Mouse (Mus musculus) testis, adult 2 months (tissue): ENCODE results near the gene Olfr1065. TPM values are rescaled to one million over a fixed set of nuclear protein-coding genes. Genes with fewer than 3 reads are reported as not detected.
"Not testable (repeated sequence)": the region's sequence is repeated elsewhere in the genome, so short reads cannot be mapped to it uniquely, and the experiment has no call there.

Experiments
- H3K27ac ChIP-seq: fragments of 200-500 bp; 2 replicates; pipeline ENCODE4 v1.5.1; 2012; ENCODE audit warnings: low read depth, low read length; ENCODE audit not compliant: control insufficient read depth, insufficient read depth
- H3K27me3 ChIP-seq: fragments of 200-500 bp; 2 replicates; pipeline ENCODE4 v1.6.1; 2012; ENCODE audit warnings: mild to moderate bottlenecking, low read length, moderate library complexity; ENCODE audit not compliant: control insufficient read depth, insufficient read depth
- H3K36me3 ChIP-seq: fragments of 200-500 bp; 2 replicates; pipeline ENCODE4 v1.6.1; 2012; ENCODE audit warnings: mild to moderate bottlenecking, low read length; ENCODE audit not compliant: control insufficient read depth, insufficient read depth
- H3K4me1 ChIP-seq: fragments of 200-500 bp; 2 replicates; pipeline ENCODE4 v1.6.1; 2012; ENCODE audit warnings: low read length; ENCODE audit not compliant: control insufficient read depth, insufficient read depth
- H3K4me3 ChIP-seq: fragments of 200-500 bp; 2 replicates; pipeline ENCODE4 v1.5.1; 2012; ENCODE audit warnings: low read depth, mild to moderate bottlenecking, low read length, moderate library complexity, mixed read lengths; ENCODE audit not compliant: control insufficient read depth
- CTCF ChIP-seq: fragments of 200-500 bp; IDR thresholded peaks from 2 replicates; pipeline ENCODE4 v1.5.1; 2012; ENCODE audit warnings: low read depth, mild to moderate bottlenecking, inconsistent platforms, low read length, moderate library complexity; ENCODE audit not compliant: control insufficient read depth, insufficient read depth, insufficient replicate concordance
- POLR2A ChIP-seq: fragments of 200-500 bp; IDR thresholded peaks from 2 replicates; pipeline ENCODE4 v1.6.1; 2012; ENCODE audit warnings: low read depth, mild to moderate bottlenecking, inconsistent platforms, low read length, moderate library complexity; ENCODE audit not compliant: control insufficient read depth
- polyA plus RNA-seq: library from polyadenylated mRNA; depleted of rRNA; stranded (reverse); fragments of >200 nt; gene quantifications from 2 replicates; pipeline ENCODE4 v1.2.3, GENCODE M21; 2012; rRNA removed

The Olfr1065 gene
- polyA plus RNA-seq, result not detected in 2 replicates

GRCm38 (mm10) chr2:86450491-86450890 lies at the start of gene Olfr1065:
TSS of gene Olfr1065 (minus strand) at chr2:86450591.
- H3K4me3 ChIP-seq, H3K27me3 ChIP-seq, H3K4me1 ChIP-seq, H3K36me3 ChIP-seq, H3K27ac ChIP-seq: not testable (repeated sequence)

DNA sequence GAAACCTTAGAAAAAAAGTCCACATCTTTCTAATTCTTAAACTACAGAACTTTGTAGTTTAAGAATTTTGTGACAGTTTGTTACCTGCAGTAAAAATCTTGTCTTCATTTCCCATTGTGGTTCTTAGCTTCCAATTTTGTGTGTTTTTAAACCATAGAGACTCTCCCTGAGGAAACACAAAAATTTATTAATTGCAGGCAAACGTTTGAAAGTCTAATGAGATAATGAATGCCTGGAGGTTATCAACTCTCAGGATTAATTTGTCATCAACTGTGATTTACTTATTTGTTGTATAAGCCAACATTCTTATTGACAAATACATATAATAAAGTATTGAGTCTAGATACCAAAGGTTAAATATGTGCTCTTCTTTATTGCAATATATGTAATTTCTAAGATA lies 36.9 kb upstream of the Olfr1065 start, which contains the start of gene Olfr228:
TSS of gene Olfr228 (minus strand) at position 101 of the 400 bp plus-strand sequence.
- TF ChIP-seq POLR2A (no peak), CTCF (no peak)
- Histone ChIP-seq H3K27me3 (no peaks in the 10 kb centered on the region), H3K36me3 (no peaks in the 10 kb centered on the region), H3K27ac (no peak within 1 kb of the TSS), H3K4me1 (no peaks in the 10 kb centered on the region), H3K4me3 (no peak within 1 kb of the TSS)

DNA sequence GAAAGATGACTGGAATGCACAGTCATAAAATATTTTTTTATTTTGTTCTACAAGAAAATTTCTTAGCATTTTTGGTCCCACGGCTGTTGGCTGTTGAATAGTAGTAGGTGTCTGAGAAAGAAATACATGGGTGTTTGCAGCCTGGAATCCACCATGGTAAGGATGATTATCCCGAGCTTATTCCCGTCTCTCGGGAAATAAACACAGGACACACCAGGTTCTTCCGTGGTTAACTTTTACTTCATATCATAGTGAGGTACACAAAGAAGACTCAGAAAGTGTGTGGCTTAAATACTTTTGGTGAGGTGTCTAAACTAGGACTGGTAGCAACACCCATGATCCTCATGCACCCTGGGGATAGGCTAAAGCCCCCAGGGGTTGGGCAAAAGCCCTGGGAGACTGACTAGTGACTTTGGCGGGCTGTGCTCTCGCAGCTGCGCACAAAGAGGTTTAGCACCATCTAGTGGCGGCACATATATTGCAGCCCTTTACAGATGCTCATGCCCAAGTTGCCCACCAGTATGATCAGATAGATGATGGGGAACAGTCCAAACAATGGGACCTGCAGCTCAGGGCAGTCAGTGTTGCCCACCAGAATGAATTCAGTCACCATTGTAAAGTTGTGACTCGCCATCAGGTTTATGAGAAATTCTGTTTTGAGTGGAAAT lies 14.2 kb upstream of the Olfr1065 start:
- Histone ChIP-seq H3K27ac (no peak overlapping the region), H3K27me3 (no peaks in the 10 kb centered on the region), H3K4me3 (no peak overlapping the region), H3K4me1 (no peaks in the 10 kb centered on the region), H3K36me3 (no peaks in the 10 kb centered on the region)
- TF ChIP-seq POLR2A (no peak), CTCF (peak; percentile 67)

DNA sequence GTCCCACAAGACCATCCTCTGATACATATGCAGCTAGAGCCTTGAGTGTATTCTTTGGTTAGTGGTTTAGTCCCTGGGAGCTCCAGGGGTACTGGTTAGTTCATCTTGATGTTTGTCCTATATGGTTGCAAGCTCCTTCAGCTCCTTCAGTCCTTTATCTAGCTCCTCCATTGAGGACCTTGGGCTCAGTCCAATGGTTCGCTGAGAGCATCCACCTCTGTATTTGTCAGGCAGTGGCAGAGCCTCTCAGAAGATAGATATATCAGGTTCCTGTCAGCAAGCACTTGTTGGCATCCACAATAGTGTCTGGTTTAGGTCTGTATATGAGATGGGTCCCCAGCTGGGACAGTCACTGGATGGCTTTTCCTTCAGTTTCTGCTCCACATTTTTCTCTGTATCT lies 10.0 kb upstream of the Olfr1065 start:
- H3K4me1 ChIP-seq, result no peaks in the 10 kb centered on the region
- TF ChIP-seq POLR2A, result no peak
- no peak for TF ChIP-seq CTCF
- no peak overlapping the region for H3K27ac ChIP-seq
- H3K4me3 ChIP-seq, result no peak overlapping the region
- no peaks in the 10 kb centered on the region for H3K27me3 ChIP-seq
- no peaks in the 10 kb centered on the region for H3K36me3 ChIP-seq

DNA sequence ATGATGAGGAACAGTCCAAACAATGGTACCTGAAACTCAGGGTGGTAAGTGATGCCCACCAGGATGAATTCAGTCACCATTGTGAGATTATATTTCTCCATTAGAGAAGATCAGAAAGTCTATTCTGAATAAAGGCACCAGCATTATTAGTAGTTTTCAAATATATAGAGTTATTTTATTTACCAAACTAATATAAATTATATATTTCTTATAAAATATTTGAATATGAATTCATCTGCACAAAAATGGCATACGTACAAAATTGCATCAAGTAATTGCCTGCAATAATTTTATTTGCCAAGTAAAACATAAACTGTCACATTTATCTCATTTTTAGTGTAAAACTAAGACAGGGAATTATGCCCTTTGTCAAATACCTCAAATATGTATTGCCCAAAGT lies 5.8 kb upstream of the Olfr1065 start, which contains the start of gene Olfr1066:
TSS of gene Olfr1066 (minus strand) at position 101 of the 400 bp plus-strand sequence.
- no peaks in the 10 kb centered on the region for H3K27me3 ChIP-seq
- H3K4me3 ChIP-seq, result no peak within 1 kb of the TSS
- H3K4me1 ChIP-seq, result no peaks in the 10 kb centered on the region
- TF ChIP-seq CTCF (no peak), POLR2A (no peak)
- H3K27ac ChIP-seq, result no peak within 1 kb of the TSS
- H3K36me3 ChIP-seq, result no peaks in the 10 kb centered on the region

DNA sequence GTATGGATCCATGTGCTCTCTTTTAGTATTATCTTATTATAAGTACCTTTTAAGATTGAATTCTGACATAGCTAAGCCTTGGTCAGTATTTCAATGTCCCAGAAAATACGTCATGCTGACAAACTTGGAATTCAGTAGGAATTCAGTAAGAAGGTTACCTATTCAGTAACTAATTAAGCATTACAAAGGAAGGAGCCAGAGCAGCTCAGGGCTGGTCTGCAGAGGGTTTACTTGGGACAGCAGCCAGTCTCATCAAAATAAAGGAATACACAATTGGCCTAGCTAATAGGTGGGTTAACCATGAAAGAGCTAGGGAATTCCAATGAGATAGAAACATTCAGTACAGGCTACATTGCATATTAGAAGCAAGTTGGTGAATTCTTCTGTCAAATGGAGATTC lies 8.3 kb downstream of the Olfr1065 start:
- H3K36me3 ChIP-seq, H3K27me3 ChIP-seq, H3K4me1 ChIP-seq, H3K4me3 ChIP-seq, H3K27ac ChIP-seq: not testable (repeated sequence)

GRCm38 (mm10) chr2:86428511-86428910 lies 21.9 kb downstream of the Olfr1065 start:
- not testable (repeated sequence) for H3K36me3 ChIP-seq, H3K27me3 ChIP-seq, H3K27ac ChIP-seq, H3K4me3 ChIP-seq, H3K4me1 ChIP-seq

DNA sequence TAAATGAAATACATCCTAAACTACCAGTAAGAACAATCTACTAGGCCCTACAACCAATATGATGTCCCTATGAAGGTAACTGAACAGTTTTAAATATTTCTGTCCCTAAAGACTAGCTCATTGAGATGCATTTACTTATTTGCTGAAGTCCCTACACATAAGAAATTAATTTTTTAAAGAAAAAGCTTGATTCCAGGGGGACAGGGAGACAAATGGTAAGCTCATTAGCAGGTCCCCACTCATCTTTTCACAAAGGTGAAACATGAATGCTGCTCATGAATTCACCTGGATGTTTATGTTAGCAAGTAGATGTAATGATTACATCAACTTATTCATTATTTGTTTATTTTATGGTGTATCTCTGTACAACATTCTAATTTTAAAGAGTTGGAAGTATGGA lies 23.7 kb downstream of the Olfr1065 start, which contains the start of gene Olfr1062:
TSS of gene Olfr1062 (minus strand) at position 101 of the 400 bp plus-strand sequence.
- not testable (repeated sequence) for H3K4me1 ChIP-seq, H3K27ac ChIP-seq, H3K36me3 ChIP-seq, H3K27me3 ChIP-seq, H3K4me3 ChIP-seq
